Mouse (Mus musculus): ENCODE data around the gene 4933402N22Rik. TPM values are rescaled to one million over a fixed set of nuclear protein-coding genes. Genes with fewer than 3 reads are reported as not detected.
"Not testable (repeated sequence)": the region's sequence is repeated elsewhere in the genome, so short reads cannot be mapped to it uniquely, and the experiment has no call there.

4933402N22Rik gene
- not detected for total RNA-seq (2021)
- long read RNA-seq, experiment 1 = 0 reads
- long read RNA-seq, experiment 2 = 0 reads

DNA sequence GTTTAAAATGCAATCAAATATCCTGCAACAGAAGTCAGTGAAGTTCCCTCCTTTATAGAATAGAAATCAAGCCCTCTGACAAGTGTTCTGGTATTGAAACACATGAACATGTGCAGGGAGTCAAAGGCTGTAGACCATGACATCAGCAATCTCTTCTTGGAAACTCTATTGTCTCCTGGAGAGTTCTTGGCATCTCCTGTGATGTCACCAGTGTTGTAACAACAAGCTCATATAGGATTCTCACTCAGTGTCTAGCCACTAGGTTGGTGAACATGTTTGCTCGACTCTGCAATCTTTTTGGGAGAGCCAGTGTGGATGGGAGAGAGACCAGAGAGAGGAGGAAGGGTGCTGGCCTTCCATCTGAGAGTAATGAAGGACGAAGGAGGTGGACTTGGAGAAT is at the start of gene 4933402N22Rik:
TSS of gene 4933402N22Rik (plus strand) at position 301 of the 400 bp plus-strand sequence.
- DNase-seq = not testable (repeated sequence)

DNA sequence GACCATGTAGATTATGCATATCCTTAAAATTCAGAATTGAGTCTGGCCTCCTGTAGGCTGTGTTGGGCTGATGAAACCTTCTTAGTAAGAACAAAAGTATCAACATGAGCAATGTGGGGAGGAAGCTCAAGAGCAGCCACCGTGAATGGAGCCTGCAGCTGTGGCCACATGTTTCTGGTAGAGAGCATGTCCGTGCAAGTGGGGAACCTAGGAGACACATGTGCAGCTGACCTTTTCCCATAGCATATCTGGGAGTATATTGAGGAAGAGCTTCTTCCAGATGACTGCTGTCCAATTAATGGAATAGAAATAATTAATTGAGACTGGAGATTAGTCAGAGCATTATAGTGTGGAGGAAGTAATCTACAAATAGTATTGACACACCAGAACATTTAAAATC is 5.9 kb downstream of the 4933402N22Rik start:
- DNase-seq = not testable (repeated sequence)

Other genes with a start within 250 kb of the 4933402N22Rik start
- not detected for gene Gm8922, start 236.1 kb upstream of the 4933402N22Rik start, total RNA-seq (2021)
- gene Gm8926, start 147.5 kb upstream of the 4933402N22Rik start, total RNA-seq (2021) = not detected
- gene Gm6465, start 72.5 kb upstream of the 4933402N22Rik start, total RNA-seq (2021) = not detected